In genomic region chr17:88632631-88633030, GRCm38 (mm10) we compare ENCODE assay signal across 32 mouse cellular contexts. TPM values are rescaled to one million over a fixed set of nuclear protein-coding genes. Genes with fewer than 3 reads are reported as not detected.
"Had no signal": no experiment of that assay in that cellular context is flagged by ENCODE, and none has a peak within 500 bp of the region (broad histone marks: within the 10 kb centered on the region; RNA-seq: fewer than 3 reads in every experiment).

No protein-coding gene starts in this region.

- ATAC-seq: hindbrain, postnatal 0 days; intestine, embryonic 16.5 days had no signal

- H3K9me3 ChIP-seq: heart, embryonic 13.5 days; heart, embryonic 15.5 days; hindbrain, embryonic 13.5 days; hindbrain, embryonic 15.5 days; kidney, embryonic 15.5 days; limb, embryonic 13.5 days; limb, embryonic 15.5 days had no signal

- H3K27me3 ChIP-seq: heart, embryonic 13.5 days; heart, embryonic 15.5 days; hindbrain, embryonic 13.5 days; hindbrain, embryonic 15.5 days; kidney, embryonic 15.5 days; limb, embryonic 13.5 days; limb, embryonic 15.5 days had no signal

- DNase-seq: gastrocnemius, postnatal 10 days; gastrocnemius, postnatal 25 days; heart, adult 18-20 months; heart, postnatal 14 days; heart, postnatal 36 days; kidney, adult 11 months; kidney, adult 2 months; kidney, adult 9 months; kidney, postnatal 14 days; kidney, postnatal 36 days; layer of hippocampus, adult 9-11 months; layer of hippocampus, postnatal 36 days; left cerebral cortex, postnatal 4 days had no signal

- H3K4me2 ChIP-seq: heart, embryonic 11.5 days; heart, embryonic 13.5 days; heart, embryonic 15.5 days; hindbrain, embryonic 13.5 days; hindbrain, embryonic 15.5 days; kidney, embryonic 15.5 days; limb, embryonic 13.5 days; limb, embryonic 15.5 days had no signal

- H3K27ac ChIP-seq: hindbrain, embryonic 13.5 days; hindbrain, embryonic 15.5 days; hindbrain, postnatal 0 days; kidney, postnatal 0 days; limb, embryonic 13.5 days; liver, embryonic 14.5 days had no signal

- H3K9ac ChIP-seq: heart, embryonic 13.5 days; heart, embryonic 15.5 days; hindbrain, embryonic 13.5 days; hindbrain, embryonic 15.5 days; kidney, embryonic 15.5 days; limb, embryonic 13.5 days; limb, embryonic 15.5 days; liver, embryonic 14.5 days had no signal

- H3K4me3 ChIP-seq: heart, embryonic 13.5 days; heart, embryonic 15.5 days; hindbrain, embryonic 13.5 days; hindbrain, embryonic 15.5 days; kidney, embryonic 15.5 days; limb, embryonic 13.5 days; limb, embryonic 15.5 days had no signal

- H3K36me3 ChIP-seq: hindbrain, embryonic 13.5 days; hindbrain, embryonic 15.5 days had no signal

RNA-seq across cellular contexts. Expression of gene Ston1, which starts 35.1 kb away (rescaled TPM):
- total RNA-seq: granulocyte monocyte progenitor cell, adult 5-6 weeks; hematopoietic stem cell, adult 5-6 weeks had no signal

RNA-seq across cellular contexts. Expression of gene Gtf2a1l, which starts 35.8 kb away (rescaled TPM):
- total RNA-seq: gastrocnemius, postnatal 10 days; gastrocnemius, postnatal 25 days; gastrocnemius, postnatal 4 days; granulocyte monocyte progenitor cell, adult 5-6 weeks; heart, adult 18-20 months; heart, postnatal 14 days; heart, postnatal 36 days; hematopoietic stem cell, adult 5-6 weeks; hindbrain, postnatal 0 days; layer of hippocampus, postnatal 14 days; layer of hippocampus, postnatal 36 days had no signal
- polyA plus RNA-seq: heart, embryonic 13.5 days; heart, postnatal 0 days; kidney, embryonic 15.5 days; kidney, postnatal 0 days; large intestine, adult 2 months; limb, embryonic 13.5 days; limb, embryonic 15.5 days; liver, embryonic 14.5 days; liver, embryonic 16.5 days had no signal
